Mouse (Mus musculus) cortical plate, adult 2 months (tissue): ENCODE measurements at regions not wholly inside any gene's neighbourhood (a gene's known extent, or its start where the extent isn't known, plus 50 kb on each side); places are given as distances from the start of the nearest gene placed in this dataset.
A peak's percentile ranks its signal among the peaks of the same experiment; 100 is the strongest.

Source experiments
- H3K27ac ChIP-seq: fragments of 200-500 bp; 2 replicates; pipeline ENCODE4 v1.5.1; 2012; ENCODE audit warnings: low read length, control low read depth, inconsistent platforms; ENCODE audit not compliant: insufficient read depth
- H3K4me1 ChIP-seq: fragments of 200-500 bp; 2 replicates; pipeline ENCODE4 v1.6.1; 2011; ENCODE audit warnings: low read length; ENCODE audit not compliant: control insufficient read depth, insufficient read depth
- H3K4me3 ChIP-seq: fragments of 200-500 bp; 2 replicates; pipeline ENCODE4 v1.5.1; 2011; ENCODE audit warnings: mild to moderate bottlenecking, low read length, control low read depth; ENCODE audit not compliant: insufficient read depth
- CTCF ChIP-seq: fragments of 200-500 bp; IDR thresholded peaks from 2 replicates; pipeline ENCODE4 v1.5.1; 2011; ENCODE audit warnings: mild to moderate bottlenecking, control low read depth, low read length; ENCODE audit not compliant: insufficient read depth; ENCODE audit errors: extremely low read depth
- POLR2A ChIP-seq: fragments of 200-500 bp; IDR thresholded peaks from 2 replicates; pipeline ENCODE4 v1.6.1; 2011; ENCODE audit warnings: mild to moderate bottlenecking, low read length, control low read depth; ENCODE audit not compliant: insufficient read depth; ENCODE audit errors: extremely low read depth

GRCm38 (mm10) chr3:115632417-115632743, 82.5 kb downstream of the S1pr1 start:
- H3K4me1 ChIP-seq, result no peaks in the 10 kb centered on the region
- TF ChIP-seq CTCF, result no peak
- TF ChIP-seq POLR2A, result no peak
- H3K4me3 ChIP-seq, result no peak overlapping the region
- H3K27ac ChIP-seq, result no peak overlapping the region

DNA sequence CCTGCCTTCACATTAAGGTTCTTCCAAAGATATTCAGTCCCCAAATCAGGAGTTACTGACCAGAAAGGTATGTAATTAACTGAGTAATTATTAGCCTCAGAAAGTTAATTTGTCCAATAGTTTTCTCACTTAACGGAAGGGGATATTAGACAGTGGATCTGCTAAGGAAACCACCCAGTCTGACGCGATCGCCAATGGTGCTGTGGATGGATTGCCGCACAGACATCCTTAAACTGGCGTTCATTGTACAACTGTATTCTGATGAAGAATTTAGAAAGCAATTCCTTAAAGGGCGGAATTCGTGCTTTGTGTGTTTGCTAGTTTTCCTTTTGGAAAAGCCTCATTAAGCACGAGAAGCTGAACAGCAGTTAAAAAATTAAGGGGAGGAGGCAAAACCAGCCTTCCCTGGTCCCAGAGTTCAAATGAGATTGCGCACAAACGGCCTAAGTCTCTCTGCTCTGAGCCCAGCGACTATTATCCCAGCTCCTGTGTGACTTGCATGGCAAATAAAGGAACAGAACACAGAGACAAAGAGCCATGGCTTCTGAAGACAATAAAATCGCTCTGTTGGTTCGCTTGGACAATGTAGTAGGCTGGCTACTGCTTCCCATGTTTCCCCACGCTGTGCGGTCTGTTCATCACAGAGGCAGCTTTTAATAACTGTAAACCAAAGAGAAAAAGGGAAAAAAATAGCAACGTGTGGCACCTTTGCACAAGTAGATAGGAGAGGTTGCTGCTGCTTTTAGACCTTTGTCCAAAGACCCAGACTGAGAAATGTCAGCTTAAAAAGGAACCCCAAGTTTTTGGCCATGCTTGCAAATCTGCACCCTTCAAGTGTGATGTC, 83.1 kb downstream of the S1pr1 start:
- no peaks in the 10 kb centered on the region for H3K4me1 ChIP-seq
- H3K4me3 ChIP-seq, result no peak overlapping the region
- H3K27ac ChIP-seq, result no peak overlapping the region; the same call in 1 of the 2 replicates
- TF ChIP-seq CTCF (no peak), POLR2A (no peak)

GRCm38 (mm10) chr3:115622920-115623319, 92.0 kb downstream of the S1pr1 start:
- no peak overlapping the region for H3K27ac ChIP-seq
- no peak for TF ChIP-seq POLR2A

DNA sequence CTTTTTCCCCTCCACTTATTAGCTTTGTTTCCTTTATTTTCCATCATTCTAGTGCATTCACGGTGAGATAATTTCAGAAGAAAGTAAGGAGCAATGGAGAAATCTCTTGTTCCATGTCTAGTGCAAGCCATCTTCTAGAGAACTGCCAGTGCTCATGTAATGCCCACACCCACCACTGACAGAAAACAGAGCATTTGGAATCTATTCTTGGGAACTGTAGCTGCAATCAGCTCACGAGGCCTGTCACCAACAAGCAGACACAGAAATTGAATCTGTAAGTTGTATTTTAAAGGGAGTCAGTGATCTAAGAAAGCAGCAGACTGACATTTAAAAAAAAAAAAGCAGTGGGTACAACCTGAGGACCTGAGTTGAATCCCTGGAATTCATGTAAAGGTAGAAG, 92.6 kb downstream of the S1pr1 start:
- TF ChIP-seq POLR2A, result no peak
- TF ChIP-seq CTCF, result no peak
- H3K4me3 ChIP-seq, result no peak overlapping the region
- no peaks in the 10 kb centered on the region; the same call in 1 of the 2 replicates for H3K4me1 ChIP-seq
- no peak overlapping the region for H3K27ac ChIP-seq

More at GRCm38 (mm10) chr3:115622920-115623319, 92.0 kb downstream of the S1pr1 start:
- Histone ChIP-seq H3K4me1 (no peaks in the 10 kb centered on the region; the same call in 1 of the 2 replicates), H3K4me3 (no peak overlapping the region)

GRCm38 (mm10) chr3:115619970-115620369, 94.9 kb downstream of the S1pr1 start:
- no peak overlapping the region for H3K4me3 ChIP-seq
- no peak for TF ChIP-seq CTCF
- no peak for TF ChIP-seq POLR2A
- H3K4me1 ChIP-seq, result no peaks in the 10 kb centered on the region; the same call in 1 of the 2 replicates
- no peak overlapping the region for H3K27ac ChIP-seq

DNA sequence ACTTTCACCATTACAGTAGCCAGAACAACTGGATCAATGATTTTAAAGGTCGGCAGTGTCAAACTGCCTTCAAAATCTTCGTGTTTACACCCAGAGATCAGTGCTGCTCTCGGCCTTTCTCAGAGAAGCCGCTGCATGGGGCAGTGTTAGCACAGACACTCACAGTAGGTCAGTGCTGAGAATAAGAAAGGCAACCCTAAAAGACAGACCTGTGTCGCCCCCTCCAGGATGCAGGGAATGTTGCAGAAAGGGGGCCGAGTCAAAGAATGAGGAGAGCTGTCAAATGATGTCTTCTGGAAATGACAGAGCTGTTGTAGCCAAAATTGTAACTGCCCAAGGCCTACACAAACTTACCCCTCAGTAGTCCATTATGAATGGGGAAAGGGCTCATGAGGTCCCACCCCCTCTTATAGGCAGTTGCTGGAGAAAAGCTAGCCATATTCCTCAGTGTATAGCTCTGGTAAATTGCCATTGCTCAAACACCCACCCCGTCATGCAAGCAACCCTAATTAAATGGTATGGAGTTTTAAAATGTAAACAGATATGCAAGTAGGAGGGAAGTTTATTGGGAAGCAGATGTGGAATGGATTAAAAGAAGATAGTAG, 98.8 kb downstream of the S1pr1 start:
- TF ChIP-seq POLR2A, result no peak
- TF ChIP-seq CTCF, result peak; percentile 53
- no peaks in the 10 kb centered on the region for H3K4me1 ChIP-seq
- H3K27ac ChIP-seq, result no peak overlapping the region
- no peak overlapping the region for H3K4me3 ChIP-seq

DNA sequence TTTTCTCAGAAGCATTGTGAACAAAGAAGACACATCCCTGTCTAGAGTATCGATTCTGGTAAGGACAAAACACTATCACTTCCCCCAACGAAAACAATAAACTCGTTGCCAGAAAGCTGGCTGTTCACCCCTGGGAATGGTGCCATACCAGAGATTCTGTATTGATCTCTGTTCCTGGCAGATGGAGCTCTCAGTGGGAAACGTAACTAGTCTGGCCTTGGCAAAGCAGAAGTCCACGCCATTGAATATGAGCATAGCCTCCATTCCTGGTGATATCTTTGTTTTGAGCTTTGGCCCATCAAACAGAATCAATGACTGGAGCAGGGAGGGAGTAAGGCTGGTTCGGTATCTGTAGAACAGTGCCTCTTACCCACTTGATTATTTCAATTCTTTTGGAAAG, 102.0 kb downstream of the S1pr1 start:
- TF ChIP-seq CTCF, result no peak
- no peak overlapping the region for H3K27ac ChIP-seq

GRCm38 (mm10) chr3:115608087-115608486, 106.8 kb downstream of the S1pr1 start:
- Histone ChIP-seq H3K27ac (no peak overlapping the region), H3K4me1 (no peaks in the 10 kb centered on the region), H3K4me3 (no peak overlapping the region)
- TF ChIP-seq CTCF, result no peak
- TF ChIP-seq POLR2A, result no peak

More for the DNA sequence above, 102.0 kb downstream of the S1pr1 start:
- no peaks in the 10 kb centered on the region for H3K4me1 ChIP-seq
- no peak overlapping the region for H3K4me3 ChIP-seq

- no peak for TF ChIP-seq POLR2A
- no peak for TF ChIP-seq CTCF
- no peak overlapping the region for H3K27ac ChIP-seq
- no peaks in the 10 kb centered on the region for H3K4me1 ChIP-seq
- H3K4me3 ChIP-seq, result no peak overlapping the region
These were observed 110.1 kb downstream of the S1pr1 start for GRCm38 (mm10) chr3:115604734-115605279.

GRCm38 (mm10) chr3:115604267-115604666, 110.6 kb downstream of the S1pr1 start:
- Histone ChIP-seq H3K4me1 (no peaks in the 10 kb centered on the region), H3K4me3 (no peak overlapping the region), H3K27ac (no peak overlapping the region)
- TF ChIP-seq POLR2A, result no peak
- TF ChIP-seq CTCF, result no peak
